In the genomic region with DNA sequence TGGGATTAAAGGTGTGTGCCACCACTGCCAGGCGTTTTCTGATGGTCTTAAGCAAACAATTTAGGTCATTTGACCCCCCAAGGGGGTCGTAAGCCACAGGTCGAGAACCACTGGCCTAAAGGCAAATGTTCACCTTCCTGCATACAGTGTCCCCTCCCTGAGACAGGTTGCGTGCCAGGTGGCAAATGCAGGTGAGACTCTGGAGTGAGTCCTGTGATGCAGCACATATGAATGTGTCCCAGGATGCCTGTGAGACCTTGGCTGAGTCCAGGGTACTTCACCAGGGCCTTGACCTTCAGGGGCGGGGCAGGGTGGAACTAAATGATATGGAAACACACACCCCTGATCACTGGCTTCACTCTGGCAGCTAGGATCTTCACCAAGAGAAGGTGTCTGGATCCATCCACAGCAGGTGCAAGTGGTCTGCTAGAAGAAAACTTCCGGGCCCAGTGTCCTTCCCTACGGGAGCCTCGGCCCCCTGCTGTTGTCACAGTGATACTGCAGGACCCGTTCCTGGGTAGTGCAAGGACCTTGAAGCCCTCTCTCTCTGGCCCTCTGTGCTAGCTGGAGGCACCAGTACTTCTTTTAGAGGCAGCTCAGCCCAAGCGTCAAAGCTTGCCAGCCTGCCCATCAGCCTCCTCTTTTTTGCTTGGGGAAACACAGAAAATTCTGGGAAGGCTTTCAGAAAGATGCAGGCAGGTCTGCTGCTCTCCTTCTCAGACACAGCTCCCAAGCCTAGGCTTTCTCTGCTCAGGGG, we compare ENCODE assay signal across 10 mouse cellular contexts. TPM values are rescaled to one million over a fixed set of nuclear protein-coding genes. Genes with fewer than 3 reads are reported as not detected.
A peak's percentile ranks its signal among the peaks of the same experiment; 100 is the strongest.
DNase-seq lines count a peak whose midpoint lies in the region; ATAC-seq and TF ChIP-seq lines count a peak whose summit lies in the region.
"Had no signal": no experiment of that assay in that cellular context is flagged by ENCODE, and none has a peak within 500 bp of the region (broad histone marks: within the 10 kb centered on the region; RNA-seq: fewer than 3 reads in every experiment).

No protein-coding gene starts in this region.

- H3K27ac ChIP-seq in gastrocnemius, adult 2 months, result peak overlapping the region; percentile 51

- TF ChIP-seq CTCF in gastrocnemius, adult 2 months (IDR thresholded peaks at IDR 0.05), result peak; percentile 94

- peak; percentile 42 for ATAC-seq in megakaryocyte progenitor cell, adult 5-6 weeks (replicated peaks; ENCODE audit: poor library complexity)
- ATAC-seq in activated CD4-positive, CD25-positive, alpha-beta regulatory T cell, adult 4 months, result no peak

- H3K4me3 ChIP-seq in gastrocnemius, adult 2 months, result no peak overlapping the region; the same call in 1 of the 2 replicates

- intact Hi-C loops in heart, postnatal 25 days (cut with DNase I), result loop anchor here (1.0 kb wide), 1 partner anchor 15 kb away; no protein-coding TSS in a partner anchor
- intact Hi-C loops in gastrocnemius, adult 2 months (cut with DNase I), result loop anchor here (1.0 kb wide), 1 partner anchor 13 kb away; no protein-coding TSS in a partner anchor

- peak; percentile 94 for DNase-seq in heart, adult 11 months
- DNase-seq in heart, postnatal 25 days (ENCODE audit: low spot score), result no peak
- peak; percentile 51 for DNase-seq in 416B (ENCODE audit: low read depth)
- peak; percentile 44 for DNase-seq in adipocyte (ENCODE audit: low spot score)
- peak; percentile 75 for DNase-seq in gastrocnemius, adult 2 months
- DNase-seq in kidney, postnatal 14 days, result peak; percentile 73

RNA-seq across cellular contexts. Expression of a gene that starts 13.4 kb away (rescaled TPM):
- total RNA-seq in heart, postnatal 25 days (2021), result not detected
- not detected for total RNA-seq in gastrocnemius, adult 2 months (2021)
- total RNA-seq in megakaryocyte progenitor cell, adult 5-6 weeks (2015), result not detected in 2 replicates
- 0.21 and 0.95 TPM in 2 replicates for total RNA-seq in megakaryocyte progenitor cell, adult 5-6 weeks (2017)
- polyA plus RNA-seq in activated CD4-positive, CD25-positive, alpha-beta regulatory T cell, adult 4 months (2017; shearing (Covaris generic)), result 1 to 10 TPM; 1.6 to 2.4 TPM
- total RNA-seq: adrenal gland, adult 18-20 months; layer of hippocampus, postnatal 36 days had no signal

RNA-seq across cellular contexts. Expression of a gene that starts 16.8 kb away (rescaled TPM):
- total RNA-seq in heart, postnatal 25 days (2021), result 10 to 100 TPM; 37.7 to 46.9 TPM
- 10 to 100 TPM; 33.7 to 37.5 TPM for total RNA-seq in gastrocnemius, adult 2 months (2021)
- total RNA-seq in megakaryocyte progenitor cell, adult 5-6 weeks (2015), result 111 and 112 TPM in 2 replicates
- 76.3 and 94.7 TPM in 2 replicates for total RNA-seq in megakaryocyte progenitor cell, adult 5-6 weeks (2017)
- polyA plus RNA-seq in activated CD4-positive, CD25-positive, alpha-beta regulatory T cell, adult 4 months (2017; shearing (Covaris generic)), result 100 to 1,000 TPM in 1 of 2 experiments, 10 to 100 TPM in 1; 98.3 to 132 TPM

RNA-seq across cellular contexts. Expression of a gene that starts 26.8 kb away (rescaled TPM):
- total RNA-seq in heart, postnatal 25 days (2021), result 1 to 10 TPM; 4.4 TPM
- total RNA-seq in gastrocnemius, adult 2 months (2021), result under 1 TPM; 0.51 to 0.92 TPM
- 0.32 and 0.86 TPM in 2 replicates for total RNA-seq in megakaryocyte progenitor cell, adult 5-6 weeks (2015)
- total RNA-seq in megakaryocyte progenitor cell, adult 5-6 weeks (2017), result 0.12 and 0.30 TPM in 2 replicates
- 1 to 10 TPM; 1.2 to 2.0 TPM for polyA plus RNA-seq in activated CD4-positive, CD25-positive, alpha-beta regulatory T cell, adult 4 months (2017; shearing (Covaris generic))

RNA-seq across cellular contexts. Expression of a gene that starts 31.8 kb away (rescaled TPM):
- not detected for total RNA-seq in heart, postnatal 25 days (2021)
- not detected for total RNA-seq in gastrocnemius, adult 2 months (2021)
- total RNA-seq in megakaryocyte progenitor cell, adult 5-6 weeks (2015), result 0.17 TPM in 2 replicates
- 0.17 TPM in 1 of 2 replicates, not detected in the other for total RNA-seq in megakaryocyte progenitor cell, adult 5-6 weeks (2017)
- 1 to 10 TPM in 1 of 2 experiments, under 1 TPM in 1; 0.54 to 1.2 TPM for polyA plus RNA-seq in activated CD4-positive, CD25-positive, alpha-beta regulatory T cell, adult 4 months (2017; shearing (Covaris generic))
